Mouse (Mus musculus): ENCODE measurements around the gene Chga.

DNA sequence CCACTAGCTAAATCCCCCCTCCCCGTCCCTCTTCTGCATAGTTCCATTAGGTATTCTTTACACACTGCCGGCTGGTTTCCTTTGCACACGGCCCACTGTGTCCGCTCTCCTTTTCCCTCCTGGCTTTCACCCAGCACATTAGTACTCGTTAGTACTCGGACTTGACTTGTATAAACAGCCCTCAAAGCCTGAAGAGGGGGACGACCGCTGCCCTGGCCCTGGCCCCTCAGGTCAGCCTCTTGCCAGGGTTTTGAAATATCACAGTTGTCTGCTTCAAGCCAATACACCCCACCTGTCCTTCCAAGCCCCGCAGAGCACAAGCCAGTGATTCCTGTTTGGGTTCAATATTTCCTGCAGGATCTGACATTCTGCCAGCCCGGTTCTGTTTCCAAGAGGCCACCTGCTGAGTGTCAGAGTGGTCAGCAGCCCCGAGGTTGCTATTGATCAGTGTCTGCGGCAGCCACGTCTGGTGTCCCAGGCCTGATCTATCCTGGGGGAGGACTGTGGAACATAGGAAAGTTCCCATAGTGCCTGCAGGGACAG lies 32.9 kb upstream of the Chga start:
- TF ChIP-seq CTCF (IDR thresholded peaks at IDR 0.05; ENCODE audit: borderline replicate concordance, control insufficient read depth, extremely low read depth, insufficient read depth, low read length, poor library complexity) (no peak), POLR2A (IDR thresholded peaks at IDR 0.05; ENCODE audit: control insufficient read depth, extremely low read depth, insufficient read depth, low read length, poor library complexity) (no peak)
